Mouse (Mus musculus): ENCODE results near the gene B4galt1. TPM values are rescaled to one million over a fixed set of nuclear protein-coding genes. Genes with fewer than 3 reads are reported as not detected.

Gene B4galt1
- polyA plus RNA-seq, 1 experiment from 2014 or later, result 33.2 TPM

DNA sequence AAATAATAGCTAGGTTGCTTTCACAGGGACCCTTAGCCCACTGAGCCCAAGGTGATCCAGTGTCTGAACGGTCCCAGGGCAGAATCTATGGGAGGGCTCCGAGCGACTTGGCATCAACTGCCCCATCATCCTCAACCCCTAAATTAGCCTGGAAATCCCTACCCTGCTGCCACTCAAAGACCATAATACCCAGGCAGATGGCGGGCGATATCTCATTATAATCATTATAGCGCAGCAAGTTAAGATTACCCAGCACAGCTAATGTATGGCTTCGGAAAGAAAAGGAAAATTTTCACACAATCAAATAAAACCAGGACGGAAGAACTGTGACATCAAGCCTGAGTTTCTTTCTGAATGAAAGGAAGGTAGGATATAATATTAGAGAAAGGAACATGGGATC lies 5.6 kb downstream of the B4galt1 start:
- peaks cover 62% of the 10 kb centered on the region for H3K4me1 ChIP-seq (replicated peaks)
- H3K36me3 ChIP-seq, result no peaks in the 10 kb centered on the region
- ATAC-seq, result no peak
- no peak overlapping the region for H3K9ac ChIP-seq
- no peak overlapping the region for H3K4me2 ChIP-seq (replicated peaks)
- 93% methylated on average over 8 of the region's 8 CpGs for WGBS
- no peaks in the 10 kb centered on the region for H3K27me3 ChIP-seq (replicated peaks)
- H3K9me3 ChIP-seq, result no peaks in the 10 kb centered on the region
- H3K4me3 ChIP-seq (replicated peaks), result no peak overlapping the region
- H3K27ac ChIP-seq, result no peak overlapping the region

DNA sequence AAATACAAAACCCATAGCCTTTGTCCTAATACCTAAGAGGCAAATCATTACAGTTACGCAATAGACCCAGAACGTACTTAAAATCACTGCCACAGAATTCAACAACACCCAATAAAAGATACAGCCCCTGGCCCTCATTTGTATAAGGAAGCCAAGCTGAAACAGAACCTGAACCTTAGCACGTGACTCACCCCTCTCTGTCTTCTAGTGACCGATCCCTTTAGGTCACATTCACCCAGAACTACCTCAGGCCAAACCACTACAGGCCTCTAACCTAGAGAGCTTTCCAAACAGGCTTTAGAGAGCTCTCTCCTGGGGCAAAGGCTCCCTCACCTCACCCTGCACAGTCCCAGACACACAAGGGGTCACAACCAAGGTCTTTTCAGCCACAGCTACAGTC lies 6.6 kb downstream of the B4galt1 start:
- 61% methylated on average over 4 of the region's 4 CpGs for WGBS
- Histone ChIP-seq H3K9ac (no peak overlapping the region; the same call in 1 of the 2 replicates), H3K36me3 (no peaks in the 10 kb centered on the region), H3K4me1 (replicated peaks) (peaks cover 58% of the 10 kb centered on the region), H3K4me3 (replicated peaks) (no peak overlapping the region), H3K27me3 (replicated peaks) (no peaks in the 10 kb centered on the region), H3K9me3 (no peaks in the 10 kb centered on the region), H3K4me2 (replicated peaks) (no peak overlapping the region), H3K27ac (0 out of 2 replicates have a peak overlapping the region, but pooled peaks have one; percentile 24)
- peak; percentile 20; the same call in 1 of the 2 replicates for ATAC-seq

DNA sequence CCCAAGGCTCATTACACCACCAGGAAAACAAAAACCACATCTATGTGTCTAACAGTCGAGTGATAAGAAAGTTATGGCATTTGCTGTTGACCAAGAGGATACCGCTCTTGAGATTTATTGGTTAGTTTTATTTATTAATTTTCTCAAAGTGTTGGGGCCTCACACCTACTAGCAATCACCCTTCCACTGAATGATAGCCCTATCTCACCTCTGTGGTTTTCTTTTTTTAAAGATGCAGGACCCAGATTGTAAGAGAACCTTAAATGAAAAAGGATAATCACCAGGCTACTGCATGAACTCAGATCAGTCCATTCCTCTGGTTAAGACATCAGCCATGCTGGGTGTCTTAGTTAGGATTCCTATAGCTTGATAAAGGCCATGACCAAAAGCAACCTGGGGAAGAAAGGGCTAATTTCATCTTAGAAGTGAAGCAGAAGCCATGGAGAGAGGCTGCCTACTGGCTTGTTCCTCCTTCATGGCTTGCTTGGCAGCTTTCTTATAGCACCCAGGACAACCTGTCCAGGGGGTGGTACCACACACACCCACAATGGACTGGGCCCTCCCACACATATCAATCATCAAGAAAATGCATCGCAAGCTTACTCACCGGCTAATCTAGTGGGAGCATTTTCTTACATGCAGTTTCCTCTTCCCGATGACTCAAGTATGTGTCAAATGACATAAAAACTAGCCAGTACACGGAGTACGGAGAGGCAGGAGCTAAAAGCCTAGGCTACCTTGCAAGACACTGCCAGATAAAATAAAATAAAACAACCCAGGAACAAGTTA lies 7.5 kb downstream of the B4galt1 start:
- peak; percentile 65 for ATAC-seq
- no peak overlapping the region for H3K4me2 ChIP-seq (replicated peaks)
- 53% methylated on average over 7 of the region's 7 CpGs for WGBS

DNA sequence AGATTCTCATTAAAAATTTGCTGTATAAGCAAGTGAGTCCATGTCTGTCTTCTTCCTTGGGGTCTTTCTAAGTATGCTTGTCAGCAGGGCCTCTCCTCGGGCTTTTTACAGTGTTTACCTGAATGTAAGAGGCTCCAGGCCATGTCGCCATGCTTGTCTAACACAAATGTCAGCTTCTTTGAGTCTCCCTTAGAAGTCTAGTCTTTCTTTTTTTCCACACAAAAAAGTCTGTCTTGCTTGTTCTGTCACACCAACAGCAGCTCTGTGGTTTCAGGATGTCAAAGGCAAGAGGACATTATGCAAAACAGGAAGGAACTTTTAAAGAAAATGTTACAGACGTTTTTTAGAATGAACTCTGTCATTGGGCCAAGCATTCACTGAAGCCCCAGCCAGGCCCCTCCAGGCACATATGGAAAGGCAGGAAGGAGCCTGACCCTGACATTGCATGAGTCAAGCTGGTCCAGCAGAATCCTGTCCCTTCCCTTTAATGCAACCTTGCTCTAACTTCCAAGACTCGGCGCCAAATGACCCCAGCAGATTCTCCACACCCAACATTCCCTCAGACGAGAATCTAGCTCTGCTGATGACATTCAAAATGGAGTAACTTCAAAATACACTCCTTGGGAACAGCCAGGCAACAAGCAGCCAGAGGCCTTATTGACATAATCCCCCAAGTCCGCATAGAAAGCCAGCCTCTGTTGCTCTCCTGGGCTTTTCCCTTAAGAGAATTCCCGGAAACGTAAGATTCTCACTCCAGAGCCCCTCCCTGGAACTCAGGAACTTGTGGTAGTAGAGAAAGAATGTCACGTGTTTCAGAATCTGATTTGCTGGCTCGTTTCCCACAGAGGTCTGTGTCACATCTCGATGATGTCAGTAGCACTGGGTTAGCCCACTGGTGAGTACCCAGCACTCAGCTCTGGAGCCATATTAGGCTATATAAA lies 8.7 kb downstream of the B4galt1 start:
- H3K4me1 ChIP-seq (replicated peaks), result peaks cover 40% of the 10 kb centered on the region
- no peak for ATAC-seq

More for the DNA sequence above, 7.5 kb downstream of the B4galt1 start:
- Histone ChIP-seq H3K36me3 (no peaks in the 10 kb centered on the region), H3K9ac (no peak overlapping the region), H3K4me1 (replicated peaks) (peaks cover 53% of the 10 kb centered on the region), H3K4me3 (replicated peaks) (no peak overlapping the region), H3K27ac (no peak overlapping the region), H3K27me3 (replicated peaks) (no peaks in the 10 kb centered on the region), H3K9me3 (no peaks in the 10 kb centered on the region)

DNA sequence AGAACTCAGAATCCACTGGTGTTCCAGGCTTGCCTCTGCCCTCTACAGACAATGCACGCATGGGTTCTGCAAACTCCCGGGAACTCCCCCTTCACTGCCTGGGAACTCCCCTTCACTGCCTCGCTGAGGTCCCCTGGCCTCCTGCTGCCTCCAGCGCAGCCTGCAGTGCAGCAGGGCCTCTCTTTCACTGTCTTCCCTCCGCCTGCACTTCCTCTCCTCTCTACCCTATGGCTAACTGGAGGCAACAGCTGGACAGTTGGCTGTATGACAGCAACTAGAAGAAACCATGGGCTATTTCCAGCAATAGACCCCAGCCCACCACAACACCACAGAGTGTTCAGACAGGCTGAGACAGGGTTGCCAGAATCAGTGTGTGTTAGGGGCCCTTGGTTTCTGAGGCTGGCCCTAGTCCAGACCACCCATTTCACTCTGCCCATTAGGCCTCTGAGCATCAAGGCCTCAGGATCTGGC lies 9.5 kb downstream of the B4galt1 start:
- WGBS, result 15% methylated on average over 5 of the region's 5 CpGs
- no peaks in the 10 kb centered on the region for H3K9me3 ChIP-seq
- no peaks in the 10 kb centered on the region for H3K36me3 ChIP-seq
- ATAC-seq, result peak; percentile 78
- H3K4me1 ChIP-seq (replicated peaks), result peaks cover 35% of the 10 kb centered on the region
- H3K9ac ChIP-seq, result no peak overlapping the region
- 0 out of 2 replicates have a peak overlapping the region, but pooled peaks have one; percentile 2 for H3K4me2 ChIP-seq (replicated peaks)
- H3K27ac ChIP-seq, result peak overlapping the region; percentile 87
- no peaks in the 10 kb centered on the region for H3K27me3 ChIP-seq (replicated peaks)
- H3K4me3 ChIP-seq (replicated peaks), result no peak overlapping the region

More for the DNA sequence above, 8.7 kb downstream of the B4galt1 start:
- H3K27me3 ChIP-seq (replicated peaks), result no peaks in the 10 kb centered on the region
- no peaks in the 10 kb centered on the region for H3K9me3 ChIP-seq
- no peaks in the 10 kb centered on the region for H3K36me3 ChIP-seq
- no peak overlapping the region for H3K9ac ChIP-seq
- H3K4me2 ChIP-seq (replicated peaks), result peak overlapping the region; percentile 4; the same call in 1 of the 2 replicates
- peak overlapping the region; percentile 87 for H3K27ac ChIP-seq
- H3K4me3 ChIP-seq (replicated peaks), result no peak overlapping the region
- WGBS, result 46% methylated on average over 12 of the region's 12 CpGs

DNA sequence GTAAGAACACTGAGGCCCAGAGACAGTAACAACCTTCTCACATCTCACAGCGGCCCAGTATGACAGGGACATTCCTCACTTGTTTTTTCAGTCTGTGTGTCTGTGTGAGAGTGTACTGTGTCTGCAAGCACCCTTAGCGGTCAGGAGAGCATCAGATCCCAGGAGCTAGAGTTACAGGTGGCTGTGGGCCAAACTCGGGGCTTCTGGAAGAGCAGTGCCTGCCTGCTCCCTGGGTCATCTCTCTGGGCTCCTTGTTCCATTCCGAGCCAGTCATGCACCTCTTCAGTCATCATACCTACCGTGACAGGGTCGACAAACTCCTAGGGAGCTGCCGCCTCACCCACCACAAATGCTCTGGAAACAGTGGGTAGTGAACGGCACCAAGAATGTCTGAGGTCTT lies 10.1 kb downstream of the B4galt1 start:
- ATAC-seq, result no peak
- H3K4me3 ChIP-seq (replicated peaks), result no peak overlapping the region
- no peaks in the 10 kb centered on the region for H3K27me3 ChIP-seq (replicated peaks)
- 58% methylated on average over 8 of the region's 8 CpGs for WGBS
- peak overlapping the region; percentile 87 for H3K27ac ChIP-seq
- H3K9me3 ChIP-seq, result no peaks in the 10 kb centered on the region
- H3K36me3 ChIP-seq, result no peaks in the 10 kb centered on the region
- H3K4me1 ChIP-seq (replicated peaks), result peaks cover 35% of the 10 kb centered on the region
- no peak overlapping the region for H3K4me2 ChIP-seq (replicated peaks)
- no peak overlapping the region for H3K9ac ChIP-seq

DNA sequence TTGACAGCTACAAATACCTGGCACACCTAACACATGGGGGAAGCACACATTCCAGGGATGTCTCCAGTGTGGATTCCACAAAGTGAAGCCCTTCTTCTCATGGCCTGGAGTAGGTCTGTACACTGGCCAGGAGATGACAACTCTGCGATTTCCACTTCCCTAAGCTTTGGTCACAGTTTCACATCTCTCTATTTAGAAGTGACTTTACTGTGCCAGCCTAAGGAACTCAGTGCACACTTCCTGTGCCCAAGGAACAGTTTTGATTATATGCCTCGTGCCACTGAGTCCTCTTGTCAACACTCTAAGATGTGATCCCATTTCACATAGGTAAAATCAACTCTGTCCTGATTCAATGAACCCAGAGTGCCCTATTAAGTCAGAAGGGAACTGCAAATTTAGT lies 13.4 kb downstream of the B4galt1 start:
- Histone ChIP-seq H3K9me3 (no peaks in the 10 kb centered on the region), H3K9ac (no peak overlapping the region), H3K4me3 (replicated peaks) (no peak overlapping the region), H3K4me1 (replicated peaks) (peaks cover 28% of the 10 kb centered on the region), H3K36me3 (no peaks in the 10 kb centered on the region), H3K4me2 (replicated peaks) (no peak overlapping the region), H3K27me3 (replicated peaks) (no peaks in the 10 kb centered on the region), H3K27ac (no peak overlapping the region)
- 87% methylated on average over 2 of the region's 2 CpGs for WGBS
- no peak for ATAC-seq

DNA sequence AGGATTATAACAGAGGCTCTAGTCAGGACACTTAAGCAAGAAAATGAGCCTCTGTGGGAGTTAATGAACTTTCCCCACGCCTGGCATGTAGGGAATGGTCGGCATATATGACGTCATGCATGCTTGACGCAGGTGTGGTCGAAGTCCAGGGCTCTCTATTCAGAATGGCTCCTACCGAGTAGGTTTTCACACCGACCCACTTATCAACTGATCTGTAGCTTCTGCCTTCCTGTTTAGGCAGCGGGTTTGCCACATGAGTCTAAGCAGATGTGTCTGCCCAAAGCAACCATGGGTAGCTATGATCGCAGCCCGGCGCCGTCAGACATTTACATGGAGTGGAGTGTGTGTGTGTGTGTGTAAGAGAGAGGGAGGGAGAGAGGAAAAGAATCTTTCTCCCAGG lies 14.6 kb downstream of the B4galt1 start:
- no peak overlapping the region for H3K4me2 ChIP-seq (replicated peaks)
- no peaks in the 10 kb centered on the region for H3K36me3 ChIP-seq
- H3K27me3 ChIP-seq (replicated peaks), result no peaks in the 10 kb centered on the region
- peaks cover 18% of the 10 kb centered on the region for H3K4me1 ChIP-seq (replicated peaks)
- H3K4me3 ChIP-seq (replicated peaks), result no peak overlapping the region
- no peaks in the 10 kb centered on the region for H3K9me3 ChIP-seq
- no peak overlapping the region for H3K9ac ChIP-seq
- no peak overlapping the region for H3K27ac ChIP-seq
- WGBS, result 70% methylated on average over 12 of the region's 12 CpGs
- ATAC-seq, result 0 out of 2 replicates have a peak, but pooled peaks have one; percentile 13

DNA sequence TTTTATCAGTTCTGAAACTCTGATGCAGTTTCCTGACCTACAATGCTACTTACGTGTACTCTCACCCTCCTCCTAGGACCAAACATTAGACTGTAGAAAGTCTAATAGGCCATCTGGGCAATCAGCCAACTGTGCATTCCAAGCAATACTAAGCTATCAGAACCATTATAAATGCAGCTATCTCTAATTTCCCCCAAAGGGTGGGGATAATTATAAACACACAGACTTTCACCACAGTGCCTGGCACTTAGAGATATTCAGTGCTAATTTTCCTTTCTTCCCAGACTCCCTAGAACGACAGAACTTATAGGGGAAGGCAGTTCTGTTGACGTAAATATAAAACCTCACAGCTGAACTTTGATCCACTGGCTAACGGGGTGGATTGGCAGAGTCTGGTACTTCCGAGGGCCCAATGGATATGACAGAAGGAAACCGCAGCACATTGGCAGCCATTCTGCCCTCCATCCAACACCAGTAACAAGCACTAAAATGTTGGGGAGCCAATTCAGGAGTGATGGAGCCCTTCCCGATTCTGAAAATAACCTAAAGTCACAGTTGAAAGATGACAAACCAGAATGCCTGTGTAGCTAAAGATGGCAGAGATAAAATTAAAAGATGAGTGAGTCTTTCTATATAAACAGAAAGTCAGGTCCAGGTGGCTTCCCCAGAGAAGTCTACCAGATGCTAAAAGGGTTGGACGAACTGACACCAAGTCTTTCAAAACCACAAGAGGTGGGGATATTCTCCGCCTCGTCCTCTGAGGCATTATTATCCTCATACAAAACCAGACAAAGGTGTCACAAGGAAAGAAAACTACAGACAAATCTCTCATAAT lies 16.1 kb downstream of the B4galt1 start:
- Histone ChIP-seq H3K9me3 (no peaks in the 10 kb centered on the region), H3K4me3 (replicated peaks) (no peak overlapping the region), H3K4me1 (replicated peaks) (peaks cover 12% of the 10 kb centered on the region), H3K4me2 (replicated peaks) (peak overlapping the region; percentile 20), H3K27ac (no peak overlapping the region), H3K9ac (no peak overlapping the region), H3K36me3 (no peaks in the 10 kb centered on the region), H3K27me3 (replicated peaks) (no peaks in the 10 kb centered on the region)
- WGBS, result 33% methylated on average over 10 of the region's 10 CpGs
- peak; percentile 89 for ATAC-seq

DNA sequence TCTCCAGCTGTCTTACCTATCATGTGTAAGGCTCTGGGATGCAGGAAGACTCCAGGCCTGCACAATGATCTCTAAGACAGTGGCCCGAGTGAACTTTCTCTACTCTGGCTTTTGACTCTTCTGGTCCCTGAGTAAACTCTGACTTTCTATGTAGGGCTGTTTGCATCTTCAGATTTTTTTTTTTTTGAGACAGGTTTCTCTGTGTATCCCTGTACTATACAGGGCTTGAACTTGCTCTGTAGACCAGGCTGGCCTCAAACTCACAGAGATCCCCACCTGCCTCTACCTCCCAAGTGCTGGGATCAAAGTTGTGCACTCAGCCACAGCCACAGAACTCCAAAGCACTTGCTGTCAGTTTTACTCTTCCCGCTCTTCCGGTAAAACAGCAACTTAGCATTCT lies 16.8 kb downstream of the B4galt1 start:
- Histone ChIP-seq H3K27ac (peak overlapping the region; percentile 42; the same call in 1 of the 2 replicates), H3K4me3 (replicated peaks) (no peak overlapping the region), H3K36me3 (no peaks in the 10 kb centered on the region), H3K9ac (no peak overlapping the region), H3K4me2 (replicated peaks) (no peak overlapping the region), H3K9me3 (no peaks in the 10 kb centered on the region), H3K4me1 (replicated peaks) (peaks cover 12% of the 10 kb centered on the region), H3K27me3 (replicated peaks) (no peaks in the 10 kb centered on the region)
- peak; percentile 46 for ATAC-seq
- 50% methylated on average over 3 of the region's 3 CpGs for WGBS

DNA sequence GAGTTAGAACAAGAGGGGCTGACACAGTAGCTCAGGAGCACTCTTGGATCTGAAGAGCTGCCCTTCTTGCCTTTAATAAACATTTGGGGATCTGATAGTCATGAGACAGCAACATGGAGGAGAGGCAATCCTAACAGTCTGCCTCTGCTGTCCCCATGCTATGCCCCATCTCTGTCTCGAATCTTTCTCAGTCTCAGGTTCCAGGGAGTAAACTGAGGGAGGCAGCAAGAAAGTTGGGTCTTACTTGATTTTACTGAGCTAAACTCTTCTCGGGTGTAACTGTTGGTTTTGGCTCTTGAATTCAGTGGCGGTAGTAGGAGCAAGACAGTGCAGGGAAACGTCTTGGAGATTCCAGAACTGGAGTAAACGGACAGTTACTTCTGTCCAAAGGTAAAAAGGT lies 18.9 kb downstream of the B4galt1 start:
- H3K9ac ChIP-seq, result no peak overlapping the region
- ATAC-seq, result no peak
- H3K27ac ChIP-seq, result no peak overlapping the region
- 87% methylated on average over 5 of the region's 5 CpGs for WGBS
- no peaks in the 10 kb centered on the region for H3K27me3 ChIP-seq (replicated peaks)
- peaks cover 12% of the 10 kb centered on the region for H3K4me1 ChIP-seq (replicated peaks)
- H3K4me2 ChIP-seq (replicated peaks), result no peak overlapping the region
- H3K4me3 ChIP-seq (replicated peaks), result no peak overlapping the region
- no peaks in the 10 kb centered on the region for H3K36me3 ChIP-seq
- H3K9me3 ChIP-seq, result no peaks in the 10 kb centered on the region
